8 mouse cellular contexts compared by ENCODE assay signal in genomic region chr14:78627516-78628275, GRCm38 (mm10).
DNase-seq lines count a peak whose midpoint lies in the region; ATAC-seq and TF ChIP-seq lines count a peak whose summit lies in the region.

No protein-coding gene starts in this region.

- no peak overlapping the region for H3K9ac ChIP-seq in midbrain, embryonic 11.5 days (ENCODE audit: low read length)
- H3K9ac ChIP-seq in midbrain, embryonic 13.5 days (replicated peaks): no peak overlapping the region
- no peak overlapping the region for H3K9ac ChIP-seq in forebrain, embryonic 15.5 days (replicated peaks)

- no peak overlapping the region for H3K4me2 ChIP-seq in midbrain, embryonic 11.5 days
- H3K4me2 ChIP-seq in midbrain, embryonic 13.5 days (replicated peaks): no peak overlapping the region
- H3K4me2 ChIP-seq in forebrain, embryonic 15.5 days (replicated peaks): no peak overlapping the region

- no peak for ATAC-seq in midbrain, embryonic 11.5 days (ENCODE audit: low FRiP score)
- ATAC-seq in midbrain, embryonic 13.5 days: no peak
- ATAC-seq in forebrain, embryonic 15.5 days (replicated peaks): no peak

- DNase-seq in adrenal gland, adult 18-20 months (ENCODE audit: low spot score in 2 of 2): peak; percentile 26 to 35
- no peak for DNase-seq in adrenal gland, adult 8-10 months
- peak; percentile 75 for DNase-seq in midbrain, embryonic 11.5 days (ENCODE audit: low spot score, missing footprints)
- DNase-seq in brain, embryonic 14.5 days (ENCODE audit: low read depth): no peak
- peak; percentile 64 for DNase-seq in induced T-regulatory cell, adult 2 months (ENCODE audit: low read depth)
- DNase-seq in testis, postnatal 14 days (ENCODE audit: low spot score): peak; percentile 77

- H3K9me3 ChIP-seq in midbrain, embryonic 11.5 days (ENCODE audit: control insufficient read depth, low read length): no peaks in the 10 kb centered on the region
- H3K9me3 ChIP-seq in midbrain, embryonic 13.5 days: no peaks in the 10 kb centered on the region
- no peaks in the 10 kb centered on the region for H3K9me3 ChIP-seq in forebrain, embryonic 15.5 days

- H3K4me3 ChIP-seq in midbrain, embryonic 11.5 days (ENCODE audit: low read depth, low read length): no peak overlapping the region
- H3K4me3 ChIP-seq in midbrain, embryonic 13.5 days (replicated peaks): no peak overlapping the region
- H3K4me3 ChIP-seq in forebrain, embryonic 15.5 days: no peak overlapping the region

- no peak for TF ChIP-seq POLR2A in brain, embryonic 14.5 days (IDR thresholded peaks at IDR 0.05; ENCODE audit: borderline replicate concordance, extremely low read depth, insufficient read depth, insufficient read length, poor library complexity, severe bottlenecking)

- H3K27ac ChIP-seq in midbrain, embryonic 11.5 days (ENCODE audit: low read depth, low read length): no peak overlapping the region
- no peak overlapping the region for H3K27ac ChIP-seq in midbrain, embryonic 13.5 days
- no peak overlapping the region for H3K27ac ChIP-seq in forebrain, embryonic 15.5 days (replicated peaks)

- WGBS in midbrain, embryonic 11.5 days: 86% methylated on average over 21 of the region's 21 CpGs
- WGBS in midbrain, embryonic 13.5 days: 87% methylated on average over 21 of the region's 21 CpGs
- WGBS in forebrain, embryonic 15.5 days: 90% methylated on average over 21 of the region's 21 CpGs

- no peaks in the 10 kb centered on the region for H3K36me3 ChIP-seq in midbrain, embryonic 11.5 days (ENCODE audit: control insufficient read depth, insufficient read depth, low read length)
- 0 out of 2 replicates have a peak, but pooled peaks cover 5% of the 10 kb centered on the region for H3K36me3 ChIP-seq in midbrain, embryonic 13.5 days
- no peaks in the 10 kb centered on the region for H3K36me3 ChIP-seq in forebrain, embryonic 15.5 days

- no peaks in the 10 kb centered on the region for H3K4me1 ChIP-seq in midbrain, embryonic 11.5 days (ENCODE audit: control insufficient read depth, insufficient read depth, low read length)
- no peaks in the 10 kb centered on the region for H3K4me1 ChIP-seq in midbrain, embryonic 13.5 days (replicated peaks)
- H3K4me1 ChIP-seq in forebrain, embryonic 15.5 days: peaks cover 6% of the 10 kb centered on the region; the same call in 1 of the 2 replicates

- TF ChIP-seq CTCF in brain, embryonic 14.5 days (IDR thresholded peaks at IDR 0.05; ENCODE audit: borderline replicate concordance, extremely low read depth, insufficient read depth, insufficient read length): peak; percentile 25; the same call in 1 of the 2 replicates

- no peaks in the 10 kb centered on the region for H3K27me3 ChIP-seq in midbrain, embryonic 11.5 days (ENCODE audit: control insufficient read depth, insufficient read depth, low read length)
- no peaks in the 10 kb centered on the region for H3K27me3 ChIP-seq in midbrain, embryonic 13.5 days
- H3K27me3 ChIP-seq in forebrain, embryonic 15.5 days: no peaks in the 10 kb centered on the region

Comparison
In these comparisons a context has a peak if more than half of its experiments do, and no peak if none do; other contexts are left out.
1. DNase-seq: peak in adrenal gland, adult 18-20 months (2 of 2), midbrain, embryonic 11.5 days (single experiment), induced T-regulatory cell, adult 2 months (single experiment) and testis, postnatal 14 days (single experiment); none in adrenal gland, adult 8-10 months (single experiment) and brain, embryonic 14.5 days (single experiment).